Mouse (Mus musculus) thymus, adult 2 months (tissue): Measurements from ENCODE around the gene Cbll1. TPM values are rescaled to one million over a fixed set of nuclear protein-coding genes. Genes with fewer than 3 reads are reported as not detected.
"Not testable (repeated sequence)": the region's sequence is repeated elsewhere in the genome, so short reads cannot be mapped to it uniquely, and the experiment has no call there.

Experiments
- DNase-seq: peaks from one replicate; pipeline ENCODE4 v3.0.0; 2021
- H3K27ac ChIP-seq: fragments of 200-500 bp; 2 replicates; pipeline ENCODE4 v1.5.1; 2012; ENCODE audit warnings: low read length, control low read depth; ENCODE audit not compliant: control insufficient read depth, insufficient read depth
- H3K27me3 ChIP-seq: fragments of 200-500 bp; 2 replicates; pipeline ENCODE4 v1.6.1; 2012; ENCODE audit warnings: mild to moderate bottlenecking, low read length, moderate library complexity, mixed read lengths; ENCODE audit not compliant: control insufficient read depth, insufficient read depth
- H3K36me3 ChIP-seq: fragments of 200-500 bp; 2 replicates; pipeline ENCODE4 v1.6.1; 2012; ENCODE audit warnings: mild to moderate bottlenecking, low read length, moderate library complexity; ENCODE audit not compliant: control insufficient read depth, insufficient read depth
- H3K4me1 ChIP-seq: fragments of 200-500 bp; replicated peaks from 2 replicates; pipeline ENCODE4 v1.6.1; 2012; ENCODE audit warnings: low read length; ENCODE audit not compliant: control insufficient read depth, insufficient read depth
- H3K4me3 ChIP-seq: fragments of 200-500 bp; 2 replicates; pipeline ENCODE4 v1.5.1; 2012; ENCODE audit warnings: mild to moderate bottlenecking, low read length, control low read depth, moderate library complexity; ENCODE audit not compliant: control insufficient read depth, insufficient read depth
- CTCF ChIP-seq: fragments of 200-500 bp; IDR thresholded peaks from 2 replicates; pipeline ENCODE4 v1.5.1; 2012; ENCODE audit warnings: mild to moderate bottlenecking, control low read depth, low read length, moderate library complexity, borderline replicate concordance; ENCODE audit not compliant: control insufficient read depth, poor library complexity, insufficient read depth; ENCODE audit errors: extremely low read depth
- POLR2A ChIP-seq: fragments of 200-500 bp; IDR thresholded peaks from 2 replicates; pipeline ENCODE4 v1.6.1; 2012; ENCODE audit warnings: mild to moderate bottlenecking, low read length, control low read depth, moderate library complexity; ENCODE audit not compliant: control insufficient read depth, poor library complexity, insufficient read depth; ENCODE audit errors: extremely low read depth
- WGBS: fragments of 180-500 bp; shearing (Covaris S2); methylation state at CpG from one replicate; pipeline ENCODE4 v1.1.7; 2018; 5-methylcytosine and 5-hydroxymethylcytosine counted together
- polyA plus RNA-seq: library from polyadenylated mRNA; depleted of rRNA; stranded (reverse); fragments of >200 nt; gene quantifications from 2 replicates; pipeline ENCODE4 v1.2.3, GENCODE M21; 2012

Cbll1 gene
- polyA plus RNA-seq, 1 experiment, result 14.0 TPM

- H3K4me1 ChIP-seq, result peaks cover 10% of the 10 kb centered on the region
- 9% methylated on average over 12 of the region's 12 CpGs for WGBS
- H3K36me3 ChIP-seq, result no peaks in the 10 kb centered on the region
- no peak for TF ChIP-seq CTCF
- no peak for TF ChIP-seq POLR2A
- peak overlapping the region; percentile 78 for H3K27ac ChIP-seq
- no peaks in the 10 kb centered on the region for H3K27me3 ChIP-seq
- DNase-seq, result no peak
- H3K4me3 ChIP-seq, result peak overlapping the region; percentile 83
These were observed 780 bp upstream of the Cbll1 start for GRCm38 (mm10) chr12:31500196-31500595.

DNA sequence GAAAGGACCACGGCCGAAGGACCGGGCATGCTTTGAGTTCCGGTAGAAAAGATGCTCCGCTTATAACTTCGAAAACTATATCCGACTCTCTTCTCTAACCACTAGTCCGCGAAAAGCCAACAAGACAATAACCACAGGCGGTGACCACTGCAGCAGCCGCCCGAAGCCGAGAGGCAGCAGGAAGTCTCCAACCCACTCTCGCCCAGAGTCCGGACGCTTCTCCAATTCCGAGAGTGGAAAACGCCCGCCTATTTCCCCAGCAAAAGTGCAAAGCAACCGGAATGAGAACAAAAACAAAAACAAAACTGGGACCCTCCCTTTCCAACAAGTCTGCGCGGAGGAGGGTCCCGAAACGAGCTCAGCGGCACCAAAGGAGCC lies 491 bp downstream of the Cbll1 start:
- Histone ChIP-seq H3K27ac (no peak overlapping the region), H3K4me3 (peak overlapping the region; percentile 83)
- DNase-seq, result no peak

DNA sequence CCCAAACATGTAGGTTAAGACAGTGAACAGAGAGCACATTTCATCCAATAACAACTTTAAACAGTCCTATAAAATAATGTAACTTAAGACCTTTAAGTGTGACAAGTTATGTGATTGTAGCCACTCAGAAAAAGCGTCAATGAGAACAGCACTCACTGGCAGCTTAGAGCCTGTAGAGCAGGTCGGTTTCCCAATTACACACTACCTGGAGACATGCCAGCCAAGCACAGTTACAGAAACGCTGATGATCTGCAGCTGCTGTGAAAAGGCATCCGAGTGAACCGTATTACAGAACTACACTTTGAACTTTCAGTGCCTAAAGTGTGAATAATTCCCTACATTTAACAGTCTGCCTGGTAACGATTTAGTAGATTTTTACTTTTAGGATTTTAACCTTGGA lies 13.0 kb downstream of the Cbll1 start:
- no peak for TF ChIP-seq CTCF
- no peak for TF ChIP-seq POLR2A
- peaks cover 47% of the 10 kb centered on the region for H3K36me3 ChIP-seq
- H3K27ac ChIP-seq, result no peak overlapping the region
- DNase-seq, result no peak
- H3K27me3 ChIP-seq, result no peaks in the 10 kb centered on the region
- H3K4me3 ChIP-seq, result no peak overlapping the region
- 89% methylated on average over 6 of the region's 6 CpGs for WGBS
- no peaks in the 10 kb centered on the region for H3K4me1 ChIP-seq

More for the DNA sequence above, 491 bp downstream of the Cbll1 start:
- no peak for TF ChIP-seq POLR2A
- TF ChIP-seq CTCF, result no peak
- WGBS, result under 1% methylated on average over 25 of the region's 25 CpGs
- Histone ChIP-seq H3K36me3 (peaks cover 7% of the 10 kb centered on the region), H3K4me1 (peaks cover 10% of the 10 kb centered on the region), H3K27me3 (no peaks in the 10 kb centered on the region)

DNA sequence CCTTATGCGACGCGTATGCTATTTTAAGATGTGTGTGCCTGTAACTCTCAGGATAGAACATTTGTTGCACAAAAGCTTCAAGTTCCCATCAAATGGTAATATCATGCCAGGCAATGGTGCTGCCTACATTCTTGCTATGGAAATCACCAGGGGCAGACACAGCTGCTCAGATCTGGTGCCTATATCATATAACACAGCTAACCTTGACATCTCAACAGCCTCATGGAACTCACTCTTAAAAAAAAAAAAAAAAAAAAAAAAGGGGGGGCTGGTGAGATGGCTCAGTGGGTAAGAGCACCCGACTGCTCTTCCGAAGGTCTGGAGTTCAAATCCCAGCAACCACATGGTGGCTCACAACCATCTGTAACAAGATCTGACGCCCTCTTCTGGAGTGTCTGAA lies 21.2 kb downstream of the Cbll1 start:
- 95% methylated on average over 4 of the region's 6 CpGs for WGBS
- H3K27ac ChIP-seq, H3K27me3 ChIP-seq, H3K36me3 ChIP-seq, H3K4me3 ChIP-seq, H3K4me1 ChIP-seq, DNase-seq: not testable (repeated sequence)

DNA sequence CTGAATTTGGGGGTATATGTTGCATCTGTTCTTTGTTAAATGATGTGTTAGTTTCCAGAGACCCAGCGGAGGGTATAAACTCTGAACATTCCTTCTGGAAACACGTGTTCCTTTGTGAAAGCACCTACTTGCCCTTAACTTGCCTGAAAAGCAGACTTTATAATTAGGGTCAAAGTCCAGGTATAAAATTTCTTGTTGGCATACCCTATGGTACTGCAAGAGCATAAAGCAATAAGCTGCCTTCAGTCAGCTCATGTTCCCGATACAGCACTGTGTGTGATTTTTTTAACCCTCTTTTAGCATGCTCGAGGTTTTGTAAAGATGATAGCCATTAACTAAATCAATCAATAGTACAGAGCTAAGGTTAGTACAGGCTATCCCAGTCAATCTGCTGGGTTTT lies 36.8 kb downstream of the Cbll1 start:
- no peak for DNase-seq
- H3K4me3 ChIP-seq, result no peak overlapping the region
- WGBS, result 94% methylated on average over 4 of the region's 4 CpGs
- no peaks in the 10 kb centered on the region for H3K27me3 ChIP-seq
- no peak for TF ChIP-seq CTCF
- TF ChIP-seq POLR2A, result no peak
- H3K36me3 ChIP-seq, result no peaks in the 10 kb centered on the region
- H3K4me1 ChIP-seq, result no peaks in the 10 kb centered on the region
- no peak overlapping the region for H3K27ac ChIP-seq

- Histone ChIP-seq H3K27me3 (no peaks in the 10 kb centered on the region), H3K27ac (no peak overlapping the region), H3K4me1 (no peaks in the 10 kb centered on the region), H3K36me3 (no peaks in the 10 kb centered on the region), H3K4me3 (no peak overlapping the region)
- 95% methylated on average over 9 of the region's 9 CpGs for WGBS
- TF ChIP-seq POLR2A (no peak), CTCF (no peak)
- no peak for DNase-seq
These were observed 38.0 kb downstream of the Cbll1 start for GRCm38 (mm10) chr12:31461371-31461770.

DNA sequence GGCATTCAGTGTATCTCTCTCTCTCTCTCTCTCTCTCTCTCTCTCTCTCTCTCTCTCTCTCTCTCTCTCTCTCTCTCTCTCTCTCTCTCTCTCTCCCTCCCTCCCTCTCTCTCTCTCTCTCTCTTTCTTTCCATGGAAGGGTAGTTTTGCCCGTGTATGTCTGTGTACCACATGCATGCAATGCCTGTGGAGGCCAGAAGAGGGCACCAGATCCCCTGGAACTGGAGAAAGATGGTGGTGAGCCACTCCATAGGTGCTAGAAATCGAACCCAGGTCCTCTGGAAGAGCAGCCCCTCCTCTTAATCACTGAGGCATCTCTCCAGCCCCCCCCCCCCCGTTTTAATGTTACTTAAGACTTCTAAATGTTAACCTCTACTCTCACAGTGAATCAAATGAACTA lies 39.1 kb downstream of the Cbll1 start:
- not testable (repeated sequence) for H3K4me1 ChIP-seq, H3K4me3 ChIP-seq, H3K27me3 ChIP-seq, H3K36me3 ChIP-seq, H3K27ac ChIP-seq
- peak; percentile 14; the same call in 1 of the 2 replicates for TF ChIP-seq CTCF
- peak; percentile 14 for DNase-seq
- 40% methylated on average over 3 of the region's 3 CpGs for WGBS
